Mouse (Mus musculus) stomach, postnatal 0 days (tissue): ENCODE measurements around the gene Cep170.
A peak's percentile ranks its signal among the peaks of the same experiment; 100 is the strongest.

Experiments used
- CTCF ChIP-seq: IDR thresholded peaks from 2 replicates; pipeline ENCODE4 v1.5.1; 2016; ENCODE audit warnings: antibody characterized with exemption, low read depth, mild to moderate bottlenecking, moderate library complexity
- EP300 ChIP-seq: optimal IDR thresholded peaks from 2 replicates; pipeline ENCODE3; 2016; ENCODE audit warnings: antibody characterized with exemption

DNA sequence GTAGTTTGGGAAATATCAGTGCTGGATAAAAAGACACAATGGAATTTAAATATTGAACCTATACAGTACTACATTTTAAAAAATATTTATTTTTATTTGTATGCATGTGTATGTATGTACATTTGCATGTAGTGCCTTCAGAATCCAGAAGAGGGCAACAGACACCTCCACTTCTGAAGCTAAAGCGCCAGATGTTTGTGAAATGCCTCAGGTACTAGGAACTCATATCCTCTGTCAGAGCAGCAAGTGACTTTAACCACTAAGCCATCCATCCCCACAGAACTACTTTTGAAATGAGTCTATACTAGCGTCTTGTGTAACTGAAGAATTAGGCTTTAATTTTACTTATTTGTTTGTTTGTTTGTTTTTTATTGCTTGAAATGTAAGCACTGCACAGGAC is 101.4 kb downstream of the Cep170 start:
- TF ChIP-seq EP300 (no peak), CTCF (peak; percentile 80)
